Mouse (Mus musculus) midbrain, embryonic 16.5 days (tissue): Measurements from ENCODE around the gene Dcaf4. TPM values are rescaled to one million over a fixed set of nuclear protein-coding genes. Genes with fewer than 3 reads are reported as not detected.

Experiments
- ATAC-seq: fragments of 200-750 bp; cut with Nextera tagmentation; 2 replicates; pipeline ENCODE4 v1.8.0; 2017; ENCODE audit warnings: moderate TSS enrichment
- H3K27ac ChIP-seq: fragments of 300-500 bp; sonication (generic); 2 replicates; pipeline ENCODE4 v1.5.1; 2014; ENCODE audit warnings: mild to moderate bottlenecking, low read length, mixed read lengths
- H3K27me3 ChIP-seq: fragments of 300-500 bp; sonication (generic); 2 replicates; pipeline ENCODE4 v1.6.1; 2014; ENCODE audit warnings: low read depth, low read length, mixed read lengths; ENCODE audit not compliant: control insufficient read depth, insufficient read depth
- H3K36me3 ChIP-seq: fragments of 300-500 bp; sonication (generic); 2 replicates; pipeline ENCODE4 v1.6.1; 2014; ENCODE audit warnings: mild to moderate bottlenecking, low read length, moderate library complexity, mixed read lengths; ENCODE audit not compliant: control insufficient read depth, insufficient read depth
- H3K4me1 ChIP-seq: fragments of 300-500 bp; sonication (generic); 2 replicates; pipeline ENCODE4 v1.6.1; 2014; ENCODE audit warnings: mild to moderate bottlenecking, low read length, mixed read lengths; ENCODE audit not compliant: control insufficient read depth, insufficient read depth
- H3K4me2 ChIP-seq: fragments of 300-500 bp; sonication (generic); 2 replicates; pipeline ENCODE4 v1.6.1; 2014; ENCODE audit warnings: mild to moderate bottlenecking, low read length, mixed read lengths
- H3K4me3 ChIP-seq: fragments of 300-500 bp; sonication (generic); 2 replicates; pipeline ENCODE4 v1.5.1; 2014; ENCODE audit warnings: low read depth, mild to moderate bottlenecking, low read length, moderate library complexity, mixed read lengths
- H3K9ac ChIP-seq: fragments of 300-500 bp; sonication (generic); 2 replicates; pipeline ENCODE4 v1.6.1; 2014; ENCODE audit warnings: low read depth, low read length, mixed read lengths
- H3K9me3 ChIP-seq: fragments of 300-500 bp; sonication (generic); replicated peaks from 2 replicates; pipeline ENCODE4 v1.6.1; 2014; ENCODE audit warnings: mild to moderate bottlenecking, low read length, mixed read lengths; ENCODE audit not compliant: control insufficient read depth, poor library complexity, severe bottlenecking
- WGBS: fragments of 180-500 bp; shearing (Covaris S2); extraction: QIAGEN DNeasy Blood & Tissue Kit; methylation state at CpG from one replicate; pipeline ENCODE4 v1.1.7; 2014; 5-methylcytosine and 5-hydroxymethylcytosine counted together
- polyA plus RNA-seq: library from polyadenylated mRNA; unstranded; fragments of >200 nt; fragmentation: Nextera tagmentation; extraction: Ambion mirVana; gene quantifications from 2 replicates; pipeline ENCODE4 v1.2.1, GENCODE M21; 2015

Dcaf4 gene
- polyA plus RNA-seq, 1 experiment from 2014 or later: 50.3 TPM

DNA sequence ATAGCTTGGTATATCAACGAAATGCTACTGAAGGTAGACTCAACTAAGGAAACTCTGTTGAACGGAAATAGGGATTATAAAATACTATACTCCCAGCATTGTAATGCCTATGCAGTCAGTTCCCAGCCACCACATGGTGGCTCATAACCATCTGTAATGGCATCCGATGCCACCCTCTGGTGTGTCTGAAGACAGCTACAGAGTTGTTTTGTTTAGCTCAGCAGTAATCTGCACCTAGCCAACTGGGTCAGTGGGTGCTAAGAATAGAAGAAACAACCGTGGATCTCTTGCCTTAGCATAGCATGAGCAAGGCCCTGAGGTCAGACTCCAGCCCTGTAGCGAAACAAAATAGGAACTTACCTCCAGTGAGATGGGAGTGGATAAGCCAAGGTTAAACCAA lies 4.1 kb downstream of the Dcaf4 start:
- no peak overlapping the region for H3K4me3 ChIP-seq
- H3K27me3 ChIP-seq: no peaks in the 10 kb centered on the region
- 77% methylated on average over 5 of the region's 5 CpGs for WGBS
- no peaks in the 10 kb centered on the region for H3K9me3 ChIP-seq
- H3K4me2 ChIP-seq: no peak overlapping the region
- H3K9ac ChIP-seq: no peak overlapping the region
- H3K36me3 ChIP-seq: 0 out of 2 replicates have a peak, but pooled peaks cover 4% of the 10 kb centered on the region
- H3K27ac ChIP-seq: no peak overlapping the region
- ATAC-seq: no peak
- peaks cover 14% of the 10 kb centered on the region for H3K4me1 ChIP-seq

GRCm38 (mm10) chr12:83525822-83526544 lies 5.7 kb downstream of the Dcaf4 start:
- Histone ChIP-seq H3K9ac (no peak overlapping the region), H3K4me1 (peaks cover 14% of the 10 kb centered on the region), H3K27ac (no peak overlapping the region), H3K36me3 (0 out of 2 replicates have a peak, but pooled peaks cover 6% of the 10 kb centered on the region), H3K4me2 (no peak overlapping the region), H3K27me3 (no peaks in the 10 kb centered on the region), H3K9me3 (no peaks in the 10 kb centered on the region), H3K4me3 (no peak overlapping the region)
- no peak for ATAC-seq
- WGBS: 80% methylated on average over 18 of the region's 18 CpGs

DNA sequence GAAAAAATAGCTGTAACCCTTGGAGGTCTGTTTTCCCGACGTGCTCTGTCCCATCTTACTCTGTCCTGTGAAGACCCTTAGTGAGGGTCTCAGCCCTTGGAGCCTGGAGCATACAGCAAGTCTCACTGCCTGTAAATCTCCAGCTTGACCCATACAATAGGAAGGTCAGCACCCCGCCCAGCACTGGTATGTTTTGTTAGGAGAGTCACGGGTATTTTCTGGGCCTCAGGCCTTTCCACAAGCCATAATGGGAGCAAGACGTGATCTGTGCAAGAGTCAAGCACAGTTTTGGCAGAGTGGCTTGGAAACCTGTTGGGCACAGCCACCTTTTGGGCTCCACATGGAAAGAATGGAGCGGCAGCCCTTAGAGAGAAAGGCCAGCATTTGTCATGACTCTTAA lies 7.5 kb downstream of the Dcaf4 start:
- WGBS: 74% methylated on average over 6 of the region's 6 CpGs
- H3K9ac ChIP-seq: no peak overlapping the region
- no peak for ATAC-seq

GRCm38 (mm10) chr12:83528665-83529064 lies 8.4 kb downstream of the Dcaf4 start:
- H3K4me2 ChIP-seq: no peak overlapping the region
- no peaks in the 10 kb centered on the region for H3K4me1 ChIP-seq
- peaks cover 11% of the 10 kb centered on the region; the same call in 1 of the 2 replicates for H3K36me3 ChIP-seq
- 93% methylated on average over 5 of the region's 5 CpGs for WGBS
- H3K9ac ChIP-seq: no peak overlapping the region
- H3K27ac ChIP-seq: no peak overlapping the region
- H3K4me3 ChIP-seq: no peak overlapping the region
- H3K27me3 ChIP-seq: no peaks in the 10 kb centered on the region
- H3K9me3 ChIP-seq: no peaks in the 10 kb centered on the region
- no peak for ATAC-seq

More for the DNA sequence above, 7.5 kb downstream of the Dcaf4 start:
- Histone ChIP-seq H3K9me3 (no peaks in the 10 kb centered on the region), H3K4me3 (no peak overlapping the region), H3K27me3 (no peaks in the 10 kb centered on the region), H3K4me2 (no peak overlapping the region), H3K4me1 (peaks cover 3% of the 10 kb centered on the region; the same call in 1 of the 2 replicates), H3K27ac (no peak overlapping the region), H3K36me3 (peaks cover 10% of the 10 kb centered on the region; the same call in 1 of the 2 replicates)

DNA sequence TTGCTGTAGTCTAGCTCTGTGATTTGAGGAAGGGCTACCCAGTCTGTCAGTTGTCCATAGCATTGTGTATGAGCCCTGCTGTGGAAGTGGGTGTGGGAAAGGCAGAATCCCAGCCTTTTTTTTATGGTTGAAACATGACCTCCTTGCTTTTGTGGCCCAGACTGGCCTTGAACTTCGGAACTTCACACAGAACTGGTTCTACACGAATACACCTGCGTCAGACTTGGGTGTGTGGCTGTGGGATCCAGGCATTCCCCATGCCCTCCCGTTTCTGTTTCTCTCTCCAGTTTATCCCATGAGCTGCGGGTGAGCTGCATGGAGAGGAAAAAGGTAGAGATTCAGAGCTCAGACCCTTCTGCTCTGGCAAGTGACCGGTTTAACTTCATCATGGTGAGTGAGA lies 11.7 kb downstream of the Dcaf4 start:
- Histone ChIP-seq H3K9me3 (no peaks in the 10 kb centered on the region), H3K27ac (no peak overlapping the region), H3K4me1 (peaks cover 4% of the 10 kb centered on the region), H3K4me3 (no peak overlapping the region), H3K4me2 (no peak overlapping the region), H3K27me3 (no peaks in the 10 kb centered on the region), H3K9ac (no peak overlapping the region), H3K36me3 (peaks cover 14% of the 10 kb centered on the region; the same call in 1 of the 2 replicates)
- no peak for ATAC-seq
- WGBS: 94% methylated on average over 6 of the region's 6 CpGs

GRCm38 (mm10) chr12:83532966-83533365 lies 12.7 kb downstream of the Dcaf4 start:
- Histone ChIP-seq H3K9me3 (no peaks in the 10 kb centered on the region), H3K27ac (no peak overlapping the region), H3K9ac (no peak overlapping the region), H3K4me1 (peaks cover 4% of the 10 kb centered on the region), H3K4me2 (no peak overlapping the region), H3K4me3 (no peak overlapping the region), H3K27me3 (no peaks in the 10 kb centered on the region), H3K36me3 (peaks cover 14% of the 10 kb centered on the region; the same call in 1 of the 2 replicates)
- ATAC-seq: no peak
- 90% methylated on average over 3 of the region's 3 CpGs for WGBS

- no peaks in the 10 kb centered on the region for H3K9me3 ChIP-seq
- H3K36me3 ChIP-seq: peaks cover 15% of the 10 kb centered on the region
- no peak overlapping the region for H3K4me3 ChIP-seq
- no peak overlapping the region for H3K9ac ChIP-seq
- ATAC-seq: no peak
- H3K4me1 ChIP-seq: peaks cover 4% of the 10 kb centered on the region
- H3K27ac ChIP-seq: no peak overlapping the region
- 82% methylated on average over 3 of the region's 3 CpGs for WGBS
- no peak overlapping the region for H3K4me2 ChIP-seq
- no peaks in the 10 kb centered on the region for H3K27me3 ChIP-seq
These were observed 13.9 kb downstream of the Dcaf4 start for GRCm38 (mm10) chr12:83534190-83534589.

DNA sequence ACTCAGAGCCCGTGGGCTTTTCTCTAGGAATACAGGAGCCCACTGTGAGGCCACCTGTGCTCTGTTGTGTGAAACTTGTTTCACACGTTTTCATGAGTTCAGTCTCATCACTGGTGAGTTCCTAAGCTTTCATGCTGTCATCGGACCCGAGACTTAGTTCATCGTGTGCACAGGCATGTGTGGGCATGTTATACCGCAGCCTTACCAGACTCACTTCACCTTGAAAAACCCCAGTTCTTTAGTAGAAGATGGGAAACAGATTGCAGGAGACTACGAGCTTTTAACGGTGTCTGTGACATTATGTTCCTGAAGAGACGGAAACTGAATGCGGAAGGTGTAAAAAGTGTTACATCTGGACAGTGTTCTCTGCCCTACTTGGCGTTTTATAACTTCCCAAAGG lies 15.2 kb downstream of the Dcaf4 start:
- no peak overlapping the region for H3K9ac ChIP-seq
- no peak overlapping the region for H3K27ac ChIP-seq
- peaks cover 4% of the 10 kb centered on the region for H3K4me1 ChIP-seq
- ATAC-seq: no peak
- no peak overlapping the region for H3K4me3 ChIP-seq
- no peaks in the 10 kb centered on the region for H3K9me3 ChIP-seq
- WGBS: 90% methylated on average over 11 of the region's 11 CpGs
- H3K36me3 ChIP-seq: peaks cover 19% of the 10 kb centered on the region
- no peak overlapping the region for H3K4me2 ChIP-seq
- H3K27me3 ChIP-seq: no peaks in the 10 kb centered on the region

GRCm38 (mm10) chr12:83536039-83536438 lies 15.8 kb downstream of the Dcaf4 start:
- Histone ChIP-seq H3K27ac (no peak overlapping the region), H3K36me3 (peaks cover 18% of the 10 kb centered on the region)
- WGBS: 39% methylated on average over 9 of the region's 9 CpGs

More at GRCm38 (mm10) chr12:83536039-83536438, 15.8 kb downstream of the Dcaf4 start:
- ATAC-seq: 0 out of 2 replicates have a peak, but pooled peaks have one; percentile 23
- no peak overlapping the region for H3K4me2 ChIP-seq
- peaks cover 4% of the 10 kb centered on the region for H3K4me1 ChIP-seq
- no peak overlapping the region for H3K4me3 ChIP-seq
- no peaks in the 10 kb centered on the region for H3K9me3 ChIP-seq
- no peak overlapping the region for H3K9ac ChIP-seq
- H3K27me3 ChIP-seq: no peaks in the 10 kb centered on the region
